Mouse (Mus musculus) C2C12 (cell line): Measurements from ENCODE around the gene St6galnac1. TPM values are rescaled to one million over a fixed set of nuclear protein-coding genes. Genes with fewer than 3 reads are reported as not detected.
"Not testable (repeated sequence)": the region's sequence is repeated elsewhere in the genome, so short reads cannot be mapped to it uniquely, and the experiment has no call there.

ENCODE experiments used
- H3K27me3 ChIP-seq: one replicate; pipeline ENCODE4 v1.6.1; 2011; ENCODE audit not compliant: control insufficient read depth, insufficient read depth, insufficient read length
- H3K36me3 ChIP-seq: one replicate; pipeline ENCODE4 v1.6.1; 2011; ENCODE audit not compliant: control insufficient read depth, insufficient read depth
- H3K4me3 ChIP-seq: one replicate; pipeline ENCODE4 v1.5.1; 2011; ENCODE audit warnings: mild to moderate bottlenecking, control low read depth; ENCODE audit not compliant: poor library complexity, insufficient read depth, severe bottlenecking
- H3K79me2 ChIP-seq: one replicate; pipeline ENCODE4 v1.6.1; 2011; ENCODE audit not compliant: control insufficient read depth, insufficient read depth
- H3K79me3 ChIP-seq: one replicate; pipeline ENCODE4 v1.6.1; 2011; ENCODE audit warnings: low read depth, control low read depth
- H3ac ChIP-seq: one replicate; pipeline ENCODE3; 2011; ENCODE audit warnings: low read depth; ENCODE audit not compliant: control insufficient read depth, insufficient read length
- CEBPB ChIP-seq: IDR thresholded peaks from one replicate; pipeline ENCODE4 v1.6.1; 2011; ENCODE audit warnings: low read depth, mild to moderate bottlenecking, control low read depth, moderate library complexity
- CTCF ChIP-seq: IDR thresholded peaks from one replicate; pipeline ENCODE4 v1.5.1; 2011; ENCODE audit not compliant: control insufficient read depth, insufficient read depth, insufficient read length
- FOSL1 ChIP-seq: IDR thresholded peaks from one replicate; pipeline ENCODE4 v1.8.0; 2011; ENCODE audit warnings: mild to moderate bottlenecking, low read length; ENCODE audit not compliant: poor library complexity, insufficient read depth, severe bottlenecking
- MAX ChIP-seq: IDR thresholded peaks from one replicate; pipeline ENCODE4 v1.6.1; 2011; ENCODE audit warnings: mild to moderate bottlenecking, control low read depth
- MYOD1 ChIP-seq: IDR thresholded peaks from one replicate; pipeline ENCODE4 v1.6.1; 2011; ENCODE audit warnings: low read depth; ENCODE audit not compliant: control insufficient read depth, insufficient read length
- MYOG ChIP-seq: IDR thresholded peaks from one replicate; pipeline ENCODE4 v1.6.1; 2011; ENCODE audit not compliant: control insufficient read depth, insufficient read length; ENCODE audit errors: extremely low read depth
- USF1 ChIP-seq: IDR thresholded peaks from one replicate; pipeline ENCODE4 v1.6.1; 2011; ENCODE audit warnings: low read depth, mild to moderate bottlenecking, control low read depth, moderate library complexity
- long read RNA-seq, 2 experiments: library from polyadenylated mRNA; unstranded; transcript quantifications; one replicate each; pipeline ENCODE4 v2.0.0; 2019 to 2020
- polyA plus RNA-seq: library from polyadenylated mRNA; unstranded; fragments of >200 nt; fragmentation: generic; extraction: Trizol; gene quantifications from one replicate; pipeline ENCODE4 v1.2.1, GENCODE M21; 2012; ENCODE audit warnings: missing spikeins

The St6galnac1 gene
- polyA plus RNA-seq: not detected
- long read RNA-seq, experiment 1: 0 reads
- long read RNA-seq, experiment 2: 0 reads

DNA sequence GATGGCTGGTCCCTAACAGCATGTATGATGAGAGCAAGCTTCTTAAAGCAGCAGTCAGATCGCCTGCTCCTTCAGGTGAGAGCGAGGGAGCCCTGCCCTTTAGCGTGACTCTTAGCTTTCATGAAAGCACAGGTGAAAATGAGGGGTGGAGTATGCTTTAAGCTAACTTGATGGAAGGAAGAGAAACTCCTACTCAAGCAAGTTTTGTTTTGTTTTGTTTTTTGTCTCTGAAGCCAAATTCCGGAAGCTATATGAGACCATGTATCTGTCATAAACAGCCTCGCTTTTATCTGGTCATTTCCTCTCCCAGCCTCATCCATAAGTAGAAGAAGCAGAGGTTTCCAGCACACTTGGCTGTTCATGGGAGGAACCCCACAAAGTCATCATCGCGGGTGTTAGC is at the start of gene St6galnac1:
Gene St6galnac1 (minus strand): TSS at position 101 of the 400 bp plus-strand sequence.
- Histone ChIP-seq H3K79me2 (no peaks in the 10 kb centered on the region), H3ac (no peak within 1 kb of the TSS), H3K4me3 (no peak within 1 kb of the TSS), H3K79me3 (no peaks in the 10 kb centered on the region), H3K27me3 (no peaks in the 10 kb centered on the region), H3K36me3 (no peaks in the 10 kb centered on the region)
- TF ChIP-seq MYOD1 (no peak), CTCF (no peak), MAX (no peak), MYOG (no peak)

DNA sequence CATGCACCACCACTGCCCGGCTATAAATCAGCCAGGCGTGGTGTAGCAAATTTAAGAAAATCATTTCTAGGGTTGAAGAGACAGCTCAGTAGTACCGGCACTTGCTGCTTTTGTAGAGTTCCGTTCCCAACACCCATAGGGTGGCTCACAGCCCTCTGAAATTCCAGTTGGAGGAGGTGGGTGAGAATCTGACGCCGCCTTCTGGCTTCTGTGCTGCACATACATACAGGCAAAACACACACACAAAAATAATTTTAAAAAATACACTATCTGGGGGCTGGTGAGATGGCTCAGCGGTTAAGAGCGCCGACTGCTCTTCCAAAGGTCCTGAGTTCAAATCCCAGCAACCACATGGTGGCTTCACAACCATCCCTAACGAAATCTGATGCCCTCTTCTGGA is 48.6 kb upstream of the St6galnac1 start:
- H3K79me2 ChIP-seq: peaks cover 91% of the 10 kb centered on the region
- not testable (repeated sequence) for H3K4me3 ChIP-seq, H3K27me3 ChIP-seq, H3ac ChIP-seq
- peaks cover 53% of the 10 kb centered on the region for H3K79me3 ChIP-seq
- peaks cover 16% of the 10 kb centered on the region for H3K36me3 ChIP-seq

DNA sequence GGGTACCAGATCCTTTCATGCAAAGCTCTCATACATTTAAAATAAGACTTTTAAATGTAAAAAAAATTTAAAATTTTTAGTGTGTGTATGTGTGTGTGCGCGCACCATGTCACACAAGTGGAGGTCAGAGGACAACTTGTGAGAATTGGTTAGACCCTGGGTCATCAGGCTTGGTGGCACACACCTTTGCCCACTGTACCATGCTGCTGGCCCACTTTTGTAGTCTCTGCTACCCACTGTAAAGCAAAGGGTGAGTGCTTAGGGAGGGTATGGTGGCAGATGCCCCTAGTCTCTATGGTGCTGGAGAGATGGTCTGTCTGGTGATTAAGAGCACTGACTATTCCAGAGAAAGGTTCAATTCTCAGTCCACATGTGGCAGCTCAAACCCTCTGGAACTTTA is 47.9 kb upstream of the St6galnac1 start:
- no peak overlapping the region for H3K4me3 ChIP-seq
- no peak for TF ChIP-seq MYOD1
- TF ChIP-seq MAX: no peak
- TF ChIP-seq USF1: no peak
- TF ChIP-seq MYOG: no peak
- no peak for TF ChIP-seq CEBPB
- no peak for TF ChIP-seq CTCF
- no peak for TF ChIP-seq FOSL1
- peaks cover 58% of the 10 kb centered on the region for H3K79me3 ChIP-seq
- no peak overlapping the region for H3ac ChIP-seq
- peaks cover 20% of the 10 kb centered on the region for H3K36me3 ChIP-seq
- peaks cover 97% of the 10 kb centered on the region for H3K79me2 ChIP-seq
- H3K27me3 ChIP-seq: no peaks in the 10 kb centered on the region

DNA sequence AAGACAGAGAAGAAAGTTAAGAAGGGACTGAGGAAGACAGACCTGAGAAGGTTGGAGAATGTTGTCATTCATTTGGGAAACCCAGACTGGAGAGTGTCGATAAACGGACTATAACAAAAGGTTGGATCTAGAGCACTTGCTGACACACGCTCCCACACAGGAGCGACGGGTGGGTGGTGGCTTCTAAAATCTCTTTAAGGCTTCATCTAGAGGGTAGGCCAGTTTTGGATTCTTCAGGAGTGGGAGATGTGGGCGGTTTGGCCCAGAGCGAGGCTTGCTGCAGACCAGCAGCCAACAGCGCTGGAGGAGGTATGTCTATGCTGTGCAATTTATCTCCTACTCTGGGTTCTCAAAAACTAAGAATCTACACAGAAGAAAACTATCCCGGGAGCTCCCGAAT is 47.3 kb upstream of the St6galnac1 start:
- H3K27me3 ChIP-seq: no peaks in the 10 kb centered on the region
- peaks cover 23% of the 10 kb centered on the region for H3K36me3 ChIP-seq
- TF ChIP-seq CTCF (no peak), MYOD1 (no peak), CEBPB (no peak), FOSL1 (no peak), MAX (no peak)
- no peak overlapping the region for H3ac ChIP-seq
- peaks cover 64% of the 10 kb centered on the region for H3K79me3 ChIP-seq
- no peak overlapping the region for H3K4me3 ChIP-seq
- H3K79me2 ChIP-seq: peaks cover 97% of the 10 kb centered on the region

DNA sequence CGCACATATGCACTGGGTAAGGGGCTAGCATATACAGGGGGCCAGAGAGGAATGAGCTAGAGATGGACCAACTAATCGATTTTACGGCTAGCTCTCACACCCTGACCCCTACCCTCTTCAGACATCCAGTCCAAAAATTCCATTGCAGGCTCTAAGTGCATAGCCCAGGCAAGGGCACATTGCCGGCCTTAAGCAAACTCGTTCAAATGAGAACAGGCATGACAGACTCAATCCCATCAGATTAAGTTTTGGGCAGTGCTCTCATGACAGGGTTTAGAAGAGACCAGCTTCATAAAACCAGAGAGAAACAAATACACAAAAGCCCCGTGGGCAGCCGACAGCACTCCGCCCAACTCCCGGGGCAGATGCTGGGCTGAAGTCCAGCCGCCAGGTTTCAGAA is 46.9 kb upstream of the St6galnac1 start:
- Histone ChIP-seq H3K27me3 (no peaks in the 10 kb centered on the region), H3K79me2 (peaks cover 97% of the 10 kb centered on the region), H3K79me3 (peaks cover 66% of the 10 kb centered on the region), H3K4me3 (no peak overlapping the region), H3K36me3 (peaks cover 23% of the 10 kb centered on the region), H3ac (no peak overlapping the region)
- no peak for TF ChIP-seq USF1
- no peak for TF ChIP-seq MYOD1
- TF ChIP-seq MYOG: no peak
- TF ChIP-seq CTCF: no peak
- no peak for TF ChIP-seq FOSL1

DNA sequence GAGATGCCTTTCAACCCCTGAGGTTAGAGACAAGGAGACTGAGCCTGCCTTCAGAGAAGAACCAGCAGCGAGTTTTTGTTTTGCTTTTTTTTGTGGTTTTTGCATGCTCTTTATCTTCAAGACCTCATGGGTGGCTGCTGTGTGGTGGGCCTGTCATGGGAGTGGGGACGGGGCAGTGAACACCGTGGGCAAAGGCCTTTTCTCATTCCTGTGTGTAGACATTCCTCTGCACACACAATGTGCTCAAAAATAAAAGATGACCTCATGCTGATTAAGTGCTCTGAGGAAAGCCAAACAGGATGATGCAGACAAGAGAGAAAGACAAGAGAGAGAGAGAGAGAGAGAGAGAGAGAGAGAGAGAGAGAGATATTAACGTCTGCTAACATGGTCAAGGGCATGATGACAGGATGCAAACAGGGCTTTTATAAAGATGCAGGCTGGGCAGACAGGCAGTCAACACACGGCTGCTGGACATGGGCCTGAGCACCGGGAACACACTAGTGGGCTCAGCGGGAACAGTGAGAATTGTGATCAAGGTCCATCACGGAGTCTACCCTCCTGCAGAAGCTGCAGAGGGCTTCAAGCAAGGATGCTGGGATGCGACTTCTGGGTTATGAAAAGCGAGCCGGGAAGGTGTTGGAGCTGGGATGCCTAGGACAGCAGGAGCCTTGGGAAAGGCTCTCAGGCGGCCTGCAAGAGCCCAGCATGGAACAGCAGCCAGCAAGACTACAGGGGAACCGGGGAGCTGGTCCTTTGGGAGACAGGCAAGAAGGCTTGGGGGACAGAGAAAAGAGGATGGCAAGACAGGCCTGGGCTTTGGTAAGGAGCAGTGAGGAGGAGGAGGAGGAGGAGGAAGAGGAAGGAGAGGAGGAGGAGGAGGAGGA is 46.0 kb upstream of the St6galnac1 start:
- H3K36me3 ChIP-seq: peaks cover 23% of the 10 kb centered on the region
- H3ac ChIP-seq: peak overlapping the region; percentile 4
- peaks cover 61% of the 10 kb centered on the region for H3K79me3 ChIP-seq
- H3K27me3 ChIP-seq: no peaks in the 10 kb centered on the region
- peaks cover 93% of the 10 kb centered on the region for H3K79me2 ChIP-seq
- no peak overlapping the region for H3K4me3 ChIP-seq
- no peak for TF ChIP-seq MYOD1
- no peak for TF ChIP-seq USF1
- no peak for TF ChIP-seq FOSL1
- TF ChIP-seq MAX: no peak
- TF ChIP-seq MYOG: no peak
- TF ChIP-seq CEBPB: no peak
- no peak for TF ChIP-seq CTCF

DNA sequence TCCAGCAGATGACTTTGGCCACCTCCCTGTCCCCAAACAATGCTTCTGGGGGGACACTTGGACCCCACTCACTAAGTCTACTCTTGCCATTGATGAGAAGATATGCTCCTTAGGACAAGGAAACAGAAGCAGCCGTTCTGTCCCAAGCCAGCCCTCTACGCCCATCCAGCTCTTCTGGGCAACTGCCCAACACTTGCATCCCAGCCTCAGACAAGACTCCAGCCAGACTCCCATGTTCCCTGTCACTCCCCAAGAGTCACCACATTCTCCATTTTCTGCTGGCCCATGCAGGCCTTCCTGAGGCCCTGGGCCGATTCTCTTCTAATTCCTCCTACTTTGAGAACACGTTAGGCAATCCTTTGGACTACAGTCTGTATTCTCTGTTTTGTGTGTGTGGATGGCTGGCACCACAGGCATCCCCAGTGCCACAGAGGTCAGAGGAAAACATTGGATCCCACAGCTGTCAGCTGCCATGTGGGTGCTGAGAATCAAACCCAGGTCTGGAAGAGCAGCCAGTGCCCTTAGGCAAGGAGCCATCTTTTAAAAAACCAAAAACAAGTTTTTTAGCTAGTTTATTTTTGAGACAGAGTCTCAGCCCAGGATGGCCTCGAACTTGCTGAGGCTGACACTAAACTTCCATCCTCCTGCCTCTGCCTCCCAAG is 44.8 kb upstream of the St6galnac1 start:
- TF ChIP-seq MAX: no peak
- TF ChIP-seq CTCF: no peak
- TF ChIP-seq CEBPB: no peak
- TF ChIP-seq MYOG: no peak
- TF ChIP-seq MYOD1: no peak
- TF ChIP-seq USF1: no peak
- H3K79me3 ChIP-seq: peaks cover 62% of the 10 kb centered on the region
- H3K79me2 ChIP-seq: peaks cover 95% of the 10 kb centered on the region
- no peak overlapping the region for H3K4me3 ChIP-seq
- H3K36me3 ChIP-seq: peaks cover 23% of the 10 kb centered on the region
- no peaks in the 10 kb centered on the region for H3K27me3 ChIP-seq
- peak overlapping the region; percentile 25 for H3ac ChIP-seq
